In the genomic region with DNA sequence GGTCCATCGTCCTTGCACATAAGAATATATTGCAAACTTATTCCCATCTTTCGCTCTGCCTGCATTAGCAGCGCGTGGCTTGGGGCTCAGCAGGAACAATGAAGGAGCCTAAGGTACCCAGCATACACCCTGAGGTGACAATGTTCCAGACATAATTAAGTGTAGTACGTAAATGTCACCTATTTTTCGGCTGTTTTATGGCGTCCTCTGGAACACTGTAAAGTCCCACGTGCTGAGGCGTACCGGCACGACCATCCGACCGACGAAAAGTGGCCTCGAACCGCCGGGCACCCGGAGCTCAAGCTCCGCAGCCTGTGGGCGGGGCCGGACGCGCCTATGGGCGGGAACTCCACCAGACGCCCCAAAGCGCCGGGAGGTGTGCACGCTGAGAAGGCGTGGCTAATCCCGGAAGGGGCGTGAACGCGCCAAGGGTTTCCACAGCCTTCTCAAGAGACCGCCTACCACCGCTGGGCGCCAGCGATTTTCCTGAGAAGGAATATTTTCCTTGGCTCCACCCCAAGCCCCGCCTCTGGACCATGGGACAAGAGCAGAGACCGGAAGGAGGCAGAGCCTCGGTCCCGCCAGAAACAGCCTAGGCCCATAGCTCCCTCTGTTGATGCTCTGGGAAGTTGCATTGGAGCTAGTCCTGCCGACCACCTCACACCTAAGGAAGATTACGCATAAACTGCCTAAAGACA, we compare ENCODE assay signal across 8 mouse cellular contexts. TPM values are rescaled to one million over a fixed set of nuclear protein-coding genes. Genes with fewer than 3 reads are reported as not detected.
DNase-seq lines count a peak whose midpoint lies in the region; ATAC-seq and TF ChIP-seq lines count a peak whose summit lies in the region.

A gene (minus strand): TSS at position 316 of the 698 bp plus-strand sequence.

- peak; percentile 98 for ATAC-seq in heart, embryonic 15.5 days (replicated peaks; ENCODE audit: insufficient number of reproducible peaks, insufficient read depth, low FRiP score, low read depth)
- peak; percentile 94 for ATAC-seq in liver, embryonic 14.5 days (ENCODE audit: insufficient read depth)
- peak; percentile 96 for ATAC-seq in neural tube, embryonic 11.5 days (ENCODE audit: insufficient read depth, low FRiP score, low TSS enrichment)
- ATAC-seq in stomach, postnatal 0 days (ENCODE audit: low FRiP score, low TSS enrichment), result peak; percentile 99

- H3K27ac ChIP-seq in forebrain, embryonic 10.5 days, result peak within 1 kb of the TSS; percentile 79
- peak within 1 kb of the TSS; percentile 66 for H3K27ac ChIP-seq in heart, embryonic 15.5 days
- H3K27ac ChIP-seq in liver, embryonic 14.5 days, result peak within 1 kb of the TSS; percentile 65
- H3K27ac ChIP-seq in neural tube, embryonic 11.5 days (ENCODE audit: low read depth, low read length), result no peak within 1 kb of the TSS
- H3K27ac ChIP-seq in stomach, postnatal 0 days (replicated peaks), result no peak within 1 kb of the TSS

- H3K4me3 ChIP-seq in forebrain, embryonic 10.5 days, result peak within 1 kb of the TSS; percentile 51
- H3K4me3 ChIP-seq in heart, embryonic 15.5 days, result peak within 1 kb of the TSS; percentile 60
- peak within 1 kb of the TSS; percentile 50 to 66 for H3K4me3 ChIP-seq in liver, embryonic 14.5 days (ENCODE audit: insufficient read depth in 1 of 2, low read depth in 2 of 2, low read length in 2 of 2)
- H3K4me3 ChIP-seq in neural tube, embryonic 11.5 days (ENCODE audit: low read depth, low read length), result peak within 1 kb of the TSS; percentile 37
- peak within 1 kb of the TSS; percentile 34 for H3K4me3 ChIP-seq in stomach, postnatal 0 days (ENCODE audit: low read depth, low read length)

- no peak for TF ChIP-seq EP300 in liver, embryonic 14.5 days (IDR thresholded peaks at IDR 0.05; ENCODE audit: low read depth)
- peak; percentile 15 for TF ChIP-seq EP300 in stomach, postnatal 0 days (optimal IDR thresholded peaks at IDR 0.05)

- peak within 1 kb of the TSS; percentile 74 for H3K4me2 ChIP-seq in heart, embryonic 15.5 days
- H3K4me2 ChIP-seq in liver, embryonic 14.5 days (ENCODE audit: low read depth), result peak within 1 kb of the TSS; percentile 75
- peak within 1 kb of the TSS; percentile 51 for H3K4me2 ChIP-seq in neural tube, embryonic 11.5 days (ENCODE audit: low read depth)
- peak within 1 kb of the TSS; percentile 53 for H3K4me2 ChIP-seq in stomach, postnatal 0 days (replicated peaks; ENCODE audit: low read depth)

- H3K9me3 ChIP-seq in forebrain, embryonic 10.5 days, result no peaks in the 10 kb centered on the region
- no peaks in the 10 kb centered on the region for H3K9me3 ChIP-seq in heart, embryonic 15.5 days (replicated peaks)
- no peaks in the 10 kb centered on the region for H3K9me3 ChIP-seq in liver, embryonic 14.5 days (ENCODE audit: control insufficient read depth, low read length)
- H3K9me3 ChIP-seq in neural tube, embryonic 11.5 days (ENCODE audit: control insufficient read depth, low read length), result no peaks in the 10 kb centered on the region
- H3K9me3 ChIP-seq in stomach, postnatal 0 days (ENCODE audit: control insufficient read depth, low read length), result no peaks in the 10 kb centered on the region

- H3K27me3 ChIP-seq in forebrain, embryonic 10.5 days (ENCODE audit: poor library complexity, severe bottlenecking), result no peaks in the 10 kb centered on the region
- H3K27me3 ChIP-seq in heart, embryonic 15.5 days, result no peaks in the 10 kb centered on the region
- no peaks in the 10 kb centered on the region for H3K27me3 ChIP-seq in liver, embryonic 14.5 days (ENCODE audit: control insufficient read depth, insufficient read depth, low read length)
- no peaks in the 10 kb centered on the region for H3K27me3 ChIP-seq in neural tube, embryonic 11.5 days (ENCODE audit: control insufficient read depth, insufficient read depth, low read length)
- H3K27me3 ChIP-seq in stomach, postnatal 0 days (ENCODE audit: control insufficient read depth, insufficient read depth, low read length), result no peaks in the 10 kb centered on the region

- H3K9ac ChIP-seq in heart, embryonic 15.5 days, result peak within 1 kb of the TSS; percentile 50
- H3K9ac ChIP-seq in liver, embryonic 14.5 days (replicated peaks), result peak within 1 kb of the TSS; percentile 55
- H3K9ac ChIP-seq in neural tube, embryonic 11.5 days (ENCODE audit: low read length), result peak within 1 kb of the TSS; percentile 56
- H3K9ac ChIP-seq in stomach, postnatal 0 days (ENCODE audit: low read length), result peak within 1 kb of the TSS; percentile 41

- under 1% methylated on average over 43 of the region's 43 CpGs for WGBS in forebrain, embryonic 10.5 days
- 1% methylated on average over 43 of the region's 43 CpGs for WGBS in heart, embryonic 15.5 days
- WGBS in liver, embryonic 14.5 days (ENCODE audit: insufficient replicate concordance), result under 1% methylated on average over 43 of the region's 43 CpGs
- WGBS in neural tube, embryonic 11.5 days, result 1% methylated on average over 43 of the region's 43 CpGs
- 1% methylated on average over 43 of the region's 43 CpGs for WGBS in stomach, postnatal 0 days

- peak; percentile 92 for TF ChIP-seq CTCF in liver, embryonic 14.5 days (IDR thresholded peaks at IDR 0.05; ENCODE audit: low read depth)
- TF ChIP-seq CTCF in stomach, postnatal 0 days (IDR thresholded peaks at IDR 0.05; ENCODE audit: low read depth), result peak; percentile 96

- peak; percentile 79 to 89 for DNase-seq in CD8-positive naive resting alpha-beta T cell, adult 2 months (ENCODE audit: low read depth in 2 of 2, low spot score in 2 of 2)
- DNase-seq in c-Kit-positive CD71-negative TER-119-negative erythroid progenitor cells, embryonic 14.5 days (ENCODE audit: low read depth), result peak; percentile 100
- DNase-seq in forebrain, embryonic 10.5 days (ENCODE audit: extremely low spot score, low spot score), result peak; percentile 99
- peak; percentile 100 for DNase-seq in kidney, postnatal 25 days
- DNase-seq in liver, embryonic 14.5 days (ENCODE audit: low read depth in 3 of 3, low spot score in 3 of 3), result peak; percentile 98 to 99 (median 99)
- peak; percentile 100 for DNase-seq in neural tube, embryonic 11.5 days (ENCODE audit: low spot score)
- DNase-seq in stomach, postnatal 0 days (ENCODE audit: low spot score), result peak; percentile 100

- peaks cover 25% of the 10 kb centered on the region for H3K36me3 ChIP-seq in forebrain, embryonic 10.5 days (replicated peaks)
- peaks cover 5% of the 10 kb centered on the region; the same call in 1 of the 2 replicates for H3K36me3 ChIP-seq in heart, embryonic 15.5 days
- peaks cover 3% of the 10 kb centered on the region for H3K36me3 ChIP-seq in liver, embryonic 14.5 days (replicated peaks; ENCODE audit: control insufficient read depth, insufficient read depth, low read depth)
- H3K36me3 ChIP-seq in neural tube, embryonic 11.5 days (ENCODE audit: control insufficient read depth, insufficient read depth, low read length), result no peaks in the 10 kb centered on the region; the same call in 1 of the 2 replicates
- H3K36me3 ChIP-seq in stomach, postnatal 0 days (ENCODE audit: control insufficient read depth, insufficient read depth, low read length), result peaks cover 4% of the 10 kb centered on the region; the same call in 1 of the 2 replicates

- peaks cover 10% of the 10 kb centered on the region for H3K4me1 ChIP-seq in forebrain, embryonic 10.5 days
- H3K4me1 ChIP-seq in heart, embryonic 15.5 days (replicated peaks), result peaks cover 18% of the 10 kb centered on the region
- peaks cover 5 to 9% of the 10 kb centered on the region in 2 experiments; a peak in 3 of 4 replicates for H3K4me1 ChIP-seq in liver, embryonic 14.5 days (replicated peaks; ENCODE audit: control insufficient read depth in 2 of 2, insufficient read depth in 2 of 2, low read length in 1 of 2)
- no peaks in the 10 kb centered on the region for H3K4me1 ChIP-seq in neural tube, embryonic 11.5 days (ENCODE audit: control insufficient read depth, insufficient read depth, low read length)
- H3K4me1 ChIP-seq in stomach, postnatal 0 days (replicated peaks; ENCODE audit: control insufficient read depth, insufficient read depth), result no peaks in the 10 kb centered on the region

RNA-seq across cellular contexts. Expression of the gene that starts here (rescaled TPM):
- polyA plus RNA-seq in forebrain, embryonic 10.5 days (2016; fragmentation: Nextera tagmentation; extraction: Ambion mirVana), result 23.8 and 29.4 TPM in 2 replicates
- 227 and 253 TPM in 2 replicates for polyA plus RNA-seq in heart, embryonic 15.5 days (2015; fragmentation: Nextera tagmentation; extraction: Ambion mirVana)
- polyA plus RNA-seq in liver, embryonic 14.5 days (2012; rRNA removed), result 1.5 and 2.2 TPM in 2 replicates
- 1.2 and 3.2 TPM in 2 replicates for polyA plus RNA-seq in liver, embryonic 14.5 days (2014; fragmentation: Nextera tagmentation; extraction: Ambion mirVana)
- polyA plus RNA-seq in neural tube, embryonic 11.5 days (2014; fragmentation: Nextera tagmentation; extraction: Ambion mirVana), result 31.1 and 35.7 TPM in 2 replicates
- 2.8 and 3.1 TPM in 2 replicates for polyA plus RNA-seq in stomach, postnatal 0 days (2015; fragmentation: Nextera tagmentation; extraction: Ambion mirVana)

Comparison
In these comparisons a context has a peak if more than half of its experiments do, and no peak if none do; other contexts are left out.
1. H3K27ac ChIP-seq: peak in forebrain, embryonic 10.5 days (single experiment), heart, embryonic 15.5 days (single experiment) and liver, embryonic 14.5 days (single experiment); none in neural tube, embryonic 11.5 days (single experiment) and stomach, postnatal 0 days (single experiment).
2. Peak in every context shown above with its lines, with median percentiles within 50 percentile points of each other: DNase-seq, H3K4me3 ChIP-seq, ATAC-seq, H3K4me2 ChIP-seq and H3K9ac ChIP-seq.